Mouse (Mus musculus) cerebellum, adult 2 months (tissue): ENCODE data around the gene Ehd3. TPM values are rescaled to one million over a fixed set of nuclear protein-coding genes. Genes with fewer than 3 reads are reported as not detected.
A peak's percentile ranks its signal among the peaks of the same experiment; 100 is the strongest.

Experiments
- DNase-seq, 2 experiments: peaks; one replicate each; pipeline ENCODE4 v3.0.0; 2021
- H3K27ac ChIP-seq: fragments of 200-500 bp; 2 replicates; pipeline ENCODE4 v1.5.1; 2012; ENCODE audit warnings: low read length, control low read depth, inconsistent platforms; ENCODE audit not compliant: insufficient read depth
- H3K27me3 ChIP-seq: fragments of 200-500 bp; 2 replicates; pipeline ENCODE4 v1.6.1; 2012; ENCODE audit warnings: inconsistent platforms, mild to moderate bottlenecking, low read length, moderate library complexity; ENCODE audit not compliant: control insufficient read depth, insufficient read depth
- H3K4me1 ChIP-seq: fragments of 200-500 bp; 2 replicates; pipeline ENCODE4 v1.6.1; 2011; ENCODE audit warnings: low read length; ENCODE audit not compliant: control insufficient read depth, insufficient read depth
- H3K4me3 ChIP-seq: fragments of 200-500 bp; replicated peaks from 2 replicates; pipeline ENCODE3; 2011; ENCODE audit warnings: mild to moderate bottlenecking, low read depth, low read length, control low read depth; ENCODE audit not compliant: insufficient read depth
- CTCF ChIP-seq: fragments of 200-500 bp; IDR thresholded peaks from 2 replicates; pipeline ENCODE4 v1.5.1; 2011; ENCODE audit warnings: low read depth, mild to moderate bottlenecking, control low read depth, low read length, moderate library complexity, borderline replicate concordance; ENCODE audit not compliant: insufficient read depth
- POLR2A ChIP-seq: fragments of 200-500 bp; IDR thresholded peaks from 2 replicates; pipeline ENCODE4 v1.6.1; 2011; ENCODE audit warnings: low read length, control low read depth, borderline replicate concordance; ENCODE audit not compliant: insufficient read depth
- WGBS: fragments of 180-500 bp; shearing (Covaris S2); methylation state at CpG from one replicate; pipeline ENCODE4 v1.1.7; 2018; 5-methylcytosine and 5-hydroxymethylcytosine counted together
- polyA plus RNA-seq: library from polyadenylated mRNA; depleted of rRNA; stranded (reverse); fragments of >200 nt; gene quantifications from 2 replicates; pipeline ENCODE4 v1.2.3, GENCODE M21; 2012

The Ehd3 gene
- polyA plus RNA-seq, 1 experiment: 61.9 TPM

DNA sequence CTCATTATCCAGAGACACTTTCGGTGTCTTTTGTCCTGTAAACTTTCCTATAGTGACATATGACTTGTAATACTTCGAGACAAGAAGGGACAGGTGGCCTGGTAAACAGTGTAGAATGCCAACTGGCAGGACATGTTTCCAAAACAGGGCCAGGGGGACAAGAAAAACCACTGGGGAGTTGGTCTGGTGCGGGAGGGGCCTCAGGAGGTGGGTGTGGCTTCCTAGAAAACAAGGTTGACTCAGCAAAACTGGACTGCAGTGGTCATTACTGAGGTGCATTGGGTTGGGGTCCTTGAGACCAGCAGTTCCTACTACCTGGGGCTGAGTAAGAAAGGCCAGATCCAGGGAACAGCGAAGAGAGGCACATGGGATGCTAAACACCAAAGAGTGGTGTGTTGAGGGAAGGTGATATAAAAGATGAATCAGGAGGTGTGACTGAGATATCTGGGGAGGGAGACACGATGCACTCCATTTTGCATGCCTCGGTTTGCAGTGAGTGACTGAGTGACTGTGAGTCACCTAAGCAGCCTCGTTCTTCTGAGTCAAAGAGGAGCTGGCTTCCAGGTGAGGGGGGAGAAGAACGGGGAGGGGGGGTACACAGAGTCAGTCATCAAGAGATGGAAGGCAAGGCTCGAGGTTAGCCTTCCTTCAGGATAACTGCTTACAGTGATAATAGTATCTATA, 13.9 kb downstream of the Ehd3 start:
- no peak overlapping the region for H3K4me3 ChIP-seq
- no peak overlapping the region for H3K27ac ChIP-seq
- peaks cover 31% of the 10 kb centered on the region for H3K4me1 ChIP-seq
- TF ChIP-seq CTCF (no peak), POLR2A (no peak)
- WGBS: 63% methylated on average over 9 of the region's 9 CpGs
- no peaks in the 10 kb centered on the region for H3K27me3 ChIP-seq
- DNase-seq: peak in 1 of 2 experiments; percentile 20

DNA sequence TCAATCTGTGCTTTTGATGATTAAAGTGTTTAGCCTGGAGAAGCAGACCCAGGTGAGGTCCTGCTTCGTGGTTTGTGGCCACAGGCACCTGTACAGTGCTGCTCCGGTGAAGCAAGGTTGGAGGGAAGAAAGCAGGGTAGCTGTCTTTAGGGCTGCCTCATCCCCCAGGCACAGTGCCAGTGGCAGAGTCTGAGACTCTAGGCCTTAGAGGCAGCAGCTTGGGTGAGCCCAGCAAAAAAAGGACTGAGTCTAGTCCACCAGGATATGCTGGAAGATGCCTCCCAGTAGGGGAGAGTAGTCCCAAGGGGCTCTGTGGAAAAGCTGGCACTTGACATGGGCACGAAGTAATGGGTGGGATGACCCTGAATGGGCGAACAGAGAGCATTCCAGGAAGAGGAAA, 15.0 kb downstream of the Ehd3 start:
- DNase-seq: peak in 1 of 2 experiments; percentile 29
- no peak overlapping the region for H3K4me3 ChIP-seq
- TF ChIP-seq CTCF: no peak
- TF ChIP-seq POLR2A: no peak
- no peaks in the 10 kb centered on the region for H3K27me3 ChIP-seq
- H3K4me1 ChIP-seq: peaks cover 39% of the 10 kb centered on the region
- H3K27ac ChIP-seq: no peak overlapping the region
- 49% methylated on average over 4 of the region's 4 CpGs for WGBS

DNA sequence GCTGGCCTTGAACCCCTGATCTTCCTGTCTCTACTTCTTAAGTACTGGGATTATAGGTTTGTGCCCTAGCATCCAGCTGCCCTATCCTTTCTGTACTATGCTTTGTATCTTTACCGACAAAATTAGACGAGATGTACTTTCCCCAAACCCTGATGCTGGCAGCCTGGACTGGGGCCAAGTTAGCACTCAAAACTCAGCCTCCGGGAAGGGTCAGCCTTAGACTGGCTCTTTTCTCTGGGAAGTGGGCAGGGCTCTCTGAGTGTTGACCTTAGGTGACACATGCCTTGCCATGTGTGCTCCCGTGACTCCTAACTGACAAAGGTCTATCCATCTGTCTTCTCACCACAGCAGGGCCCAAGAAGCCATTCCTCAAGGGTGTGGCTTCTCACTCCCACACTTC, 16.8 kb downstream of the Ehd3 start:
- 34% methylated on average over 4 of the region's 4 CpGs for WGBS
- Histone ChIP-seq H3K27ac (no peak overlapping the region), H3K4me3 (no peak overlapping the region), H3K4me1 (peaks cover 39% of the 10 kb centered on the region), H3K27me3 (no peaks in the 10 kb centered on the region)
- DNase-seq: no peak
- no peak for TF ChIP-seq POLR2A
- TF ChIP-seq CTCF: no peak

DNA sequence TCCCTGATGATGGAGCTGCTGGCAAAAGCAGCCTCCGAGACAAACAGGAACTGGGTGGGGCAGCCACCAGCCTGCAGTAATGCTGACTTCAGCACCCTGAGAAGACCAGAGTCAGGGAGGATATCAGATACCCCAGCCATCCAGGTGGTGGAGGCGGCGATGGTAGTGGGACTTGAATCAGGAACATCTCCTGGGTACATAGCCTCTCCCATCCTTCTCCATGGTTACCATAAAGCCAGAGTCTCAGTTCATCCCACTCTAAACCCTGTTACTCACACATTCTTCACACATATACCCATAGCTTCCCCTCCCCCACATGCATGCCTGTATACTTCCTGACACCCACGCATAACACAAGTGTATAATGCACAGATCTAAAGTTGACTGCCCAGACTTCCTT, 18.3 kb downstream of the Ehd3 start:
- Histone ChIP-seq H3K4me3 (no peak overlapping the region), H3K4me1 (peaks cover 39% of the 10 kb centered on the region), H3K27ac (no peak overlapping the region), H3K27me3 (no peaks in the 10 kb centered on the region)
- DNase-seq: no peak
- WGBS: 78% methylated on average over 4 of the region's 4 CpGs
- TF ChIP-seq CTCF (no peak), POLR2A (no peak)

DNA sequence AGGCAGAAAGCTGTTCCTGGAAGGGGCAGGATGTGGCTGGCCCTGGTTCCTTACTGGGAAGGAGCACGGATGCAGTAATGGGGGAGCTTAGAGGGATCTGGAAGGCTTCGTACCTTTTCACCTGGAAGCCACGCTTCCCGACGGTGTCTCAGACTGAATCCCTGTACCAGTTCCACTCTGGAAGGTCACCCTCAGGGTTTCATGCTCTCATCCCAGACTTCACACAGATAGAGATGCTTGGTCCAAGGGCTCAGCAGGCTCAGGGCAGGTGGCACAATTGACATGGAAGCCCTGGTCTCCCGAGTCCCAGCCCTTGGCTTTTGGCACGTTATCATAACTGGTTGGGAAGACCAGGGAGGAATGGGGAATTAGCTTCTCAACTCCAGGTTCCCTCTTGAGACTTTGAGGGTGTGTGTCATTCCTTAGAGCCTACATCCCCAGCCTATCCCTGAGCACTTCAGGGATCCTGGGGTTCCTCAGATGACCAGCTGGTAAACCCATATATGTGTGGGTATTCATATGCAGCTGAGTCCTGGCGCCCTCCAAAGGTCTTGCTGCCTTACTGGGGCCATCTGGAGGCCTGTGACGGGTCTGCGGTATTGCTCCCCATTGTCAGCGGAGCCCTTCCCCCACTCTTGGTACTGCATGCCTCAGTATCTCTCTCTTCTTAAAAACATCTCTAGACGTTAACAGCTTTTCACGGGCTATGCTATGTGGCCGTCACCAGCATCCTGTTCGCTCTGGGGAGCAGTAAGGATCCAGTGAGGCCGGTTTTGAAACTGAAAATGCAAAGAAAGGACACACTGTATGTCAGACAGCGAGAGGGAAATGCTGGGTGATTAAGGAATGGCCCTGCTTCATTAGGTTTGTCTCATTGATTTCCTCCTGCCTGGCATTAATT, 19.4 kb downstream of the Ehd3 start:
- peak overlapping the region; percentile 27; the same call in 1 of the 2 replicates for H3K27ac ChIP-seq
- H3K4me3 ChIP-seq: no peak overlapping the region
- WGBS: 47% methylated on average over 17 of the region's 17 CpGs
- H3K4me1 ChIP-seq: peaks cover 43% of the 10 kb centered on the region
- DNase-seq: peak; percentile 59 to 77
- no peaks in the 10 kb centered on the region for H3K27me3 ChIP-seq
- TF ChIP-seq POLR2A: no peak
- TF ChIP-seq CTCF: no peak

DNA sequence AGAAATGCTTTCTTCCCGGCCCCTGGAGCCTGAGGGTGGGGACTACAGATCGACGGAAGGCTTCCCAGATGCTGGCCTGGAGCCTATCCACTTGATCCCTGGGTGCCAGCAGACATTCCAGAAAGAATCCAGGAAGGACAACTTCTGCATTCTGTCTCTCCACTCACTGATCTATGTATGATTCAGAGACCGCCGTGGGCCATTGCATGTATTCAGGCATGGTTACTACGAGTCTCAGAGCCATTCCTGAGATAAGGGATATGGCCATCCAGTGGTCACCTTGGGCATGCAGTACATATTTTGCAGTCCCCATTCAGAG, 20.0 kb downstream of the Ehd3 start:
- 76% methylated on average over 6 of the region's 6 CpGs for WGBS
- Histone ChIP-seq H3K27ac (no peak overlapping the region), H3K4me1 (peaks cover 43% of the 10 kb centered on the region), H3K4me3 (no peak overlapping the region), H3K27me3 (no peaks in the 10 kb centered on the region)
- TF ChIP-seq POLR2A (no peak), CTCF (no peak)
- no peak for DNase-seq

DNA sequence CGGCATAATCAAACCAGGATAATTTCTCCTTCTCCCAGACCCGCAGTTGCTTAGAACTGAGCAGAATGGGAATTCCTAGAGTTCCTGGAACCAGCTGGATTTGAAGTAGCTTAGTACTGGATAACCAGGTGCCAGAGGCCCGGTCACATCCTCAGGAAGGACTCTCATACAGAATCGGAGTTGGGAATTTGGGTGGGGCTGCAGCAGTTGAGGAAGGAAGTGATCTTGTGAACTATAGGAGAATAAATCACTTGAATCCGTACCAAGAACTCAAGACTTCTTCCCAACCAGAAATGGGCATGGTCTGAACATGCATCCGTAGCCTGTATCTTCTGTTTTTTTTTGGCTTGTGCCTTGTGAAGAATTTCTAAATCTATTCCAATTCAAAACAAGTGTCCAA, 22.2 kb downstream of the Ehd3 start:
- no peak for DNase-seq

More for the DNA sequence above, 22.2 kb downstream of the Ehd3 start:
- TF ChIP-seq POLR2A (no peak), CTCF (no peak)
- WGBS: 97% methylated on average over 6 of the region's 6 CpGs
- Histone ChIP-seq H3K27ac (no peak overlapping the region), H3K4me3 (no peak overlapping the region), H3K27me3 (no peaks in the 10 kb centered on the region), H3K4me1 (peaks cover 49% of the 10 kb centered on the region)
